Mouse (Mus musculus) embryonic facial prominence, embryonic 14.5 days (tissue): Measurements from ENCODE around the gene Btbd9. TPM values are rescaled to one million over a fixed set of nuclear protein-coding genes. Genes with fewer than 3 reads are reported as not detected.
A peak's percentile ranks its signal among the peaks of the same experiment; 100 is the strongest.

Source experiments
- ATAC-seq: fragments of 200-750 bp; cut with Nextera tagmentation; 2 replicates; pipeline ENCODE4 v1.8.0; 2017; ENCODE audit warnings: low read depth, moderate number of reproducible peaks, moderate TSS enrichment
- DNase-seq: peaks from one replicate; pipeline ENCODE4 v3.0.0-alpha.2; 2015; ENCODE audit warnings: low spot score
- H3K27ac ChIP-seq: fragments of 300-500 bp; sonication (generic); replicated peaks from 2 replicates; pipeline ENCODE4 v1.5.1; 2014; ENCODE audit warnings: low read depth, mild to moderate bottlenecking, low read length, moderate library complexity
- H3K27me3 ChIP-seq: fragments of 300-500 bp; sonication (generic); replicated peaks from 2 replicates; pipeline ENCODE4 v1.6.1; 2014; ENCODE audit warnings: low read length; ENCODE audit not compliant: control insufficient read depth, insufficient read depth
- H3K36me3 ChIP-seq: fragments of 300-500 bp; sonication (generic); 2 replicates; pipeline ENCODE4 v1.6.1; 2014; ENCODE audit warnings: low read length, mixed read lengths; ENCODE audit not compliant: control insufficient read depth, insufficient read depth
- H3K4me1 ChIP-seq: fragments of 300-500 bp; sonication (generic); 2 replicates; pipeline ENCODE4 v1.6.1; 2014; ENCODE audit warnings: antibody characterized with exemption, low read length; ENCODE audit not compliant: control insufficient read depth, insufficient read depth
- H3K4me2 ChIP-seq: fragments of 300-500 bp; sonication (generic); 2 replicates; pipeline ENCODE4 v1.6.1; 2014; ENCODE audit warnings: low read depth, mild to moderate bottlenecking, low read length, moderate library complexity, mixed read lengths
- H3K4me3 ChIP-seq: fragments of 300-500 bp; sonication (generic); 2 replicates; pipeline ENCODE4 v1.5.1; 2014; ENCODE audit warnings: low read depth, mild to moderate bottlenecking, low read length
- H3K9ac ChIP-seq: fragments of 300-500 bp; sonication (generic); 2 replicates; pipeline ENCODE4 v1.6.1; 2014; ENCODE audit warnings: low read depth, mild to moderate bottlenecking, low read length, moderate library complexity, mixed read lengths
- H3K9me3 ChIP-seq: fragments of 300-500 bp; sonication (generic); 2 replicates; pipeline ENCODE4 v1.6.1; 2016; ENCODE audit warnings: low read length; ENCODE audit not compliant: control insufficient read depth
- WGBS: fragments of 180-500 bp; shearing (Covaris S2); extraction: QIAGEN DNeasy Blood & Tissue Kit; methylation state at CpG from one replicate; pipeline ENCODE4 v1.1.7; 2014; 5-methylcytosine and 5-hydroxymethylcytosine counted together
- polyA plus RNA-seq: library from polyadenylated mRNA; unstranded; fragments of >200 nt; fragmentation: Nextera tagmentation; extraction: Ambion mirVana; gene quantifications from 2 replicates; pipeline ENCODE4 v1.2.1, GENCODE M21; 2014

Gene Btbd9
- polyA plus RNA-seq, 1 experiment from 2014 or later, result 38.0 TPM

GRCm38 (mm10) chr17:30377754-30378153 is 198.5 kb downstream of the Btbd9 start:
- Histone ChIP-seq H3K9me3 (no peaks in the 10 kb centered on the region), H3K4me1 (no peaks in the 10 kb centered on the region; the same call in 1 of the 2 replicates), H3K9ac (no peak overlapping the region), H3K36me3 (no peaks in the 10 kb centered on the region), H3K27ac (no peak overlapping the region), H3K4me3 (no peak overlapping the region), H3K4me2 (no peak overlapping the region), H3K27me3 (no peaks in the 10 kb centered on the region)
- no peak for DNase-seq
- ATAC-seq, result no peak; the same call in 1 of the 2 replicates
- WGBS, result 48% methylated on average over 1 of the region's 1 CpGs

- H3K9me3 ChIP-seq, result no peaks in the 10 kb centered on the region
- 92% methylated on average over 1 of the region's 1 CpGs for WGBS
- H3K4me1 ChIP-seq, result no peaks in the 10 kb centered on the region; the same call in 1 of the 2 replicates
- ATAC-seq (no peak), DNase-seq (peak; percentile 20)
- H3K9ac ChIP-seq, result no peak overlapping the region
- no peak overlapping the region for H3K27ac ChIP-seq
- no peaks in the 10 kb centered on the region for H3K27me3 ChIP-seq
- H3K4me3 ChIP-seq, result no peak overlapping the region
- H3K4me2 ChIP-seq, result no peak overlapping the region
- no peaks in the 10 kb centered on the region for H3K36me3 ChIP-seq
These were observed 201.2 kb downstream of the Btbd9 start for GRCm38 (mm10) chr17:30375107-30375506.

GRCm38 (mm10) chr17:30368559-30368958 is 207.7 kb downstream of the Btbd9 start:
- no peak for ATAC-seq
- H3K36me3 ChIP-seq, result no peaks in the 10 kb centered on the region
- H3K4me1 ChIP-seq, result no peaks in the 10 kb centered on the region
- H3K27me3 ChIP-seq, result no peaks in the 10 kb centered on the region
- no peaks in the 10 kb centered on the region for H3K9me3 ChIP-seq
- H3K4me2 ChIP-seq, result no peak overlapping the region
- no peak overlapping the region for H3K27ac ChIP-seq
- no peak overlapping the region for H3K4me3 ChIP-seq
- WGBS, result 61% methylated on average over 2 of the region's 2 CpGs
- peak; percentile 13 for DNase-seq
- H3K9ac ChIP-seq, result no peak overlapping the region

GRCm38 (mm10) chr17:30364701-30365100 is 211.6 kb downstream of the Btbd9 start:
- H3K4me1 ChIP-seq, result 0 out of 2 replicates have a peak, but pooled peaks cover 4% of the 10 kb centered on the region
- H3K9me3 ChIP-seq, result no peaks in the 10 kb centered on the region
- DNase-seq (no peak), ATAC-seq (no peak)
- H3K9ac ChIP-seq, result no peak overlapping the region
- H3K27ac ChIP-seq, result no peak overlapping the region
- WGBS, result 91% methylated on average over 1 of the region's 1 CpGs
- H3K36me3 ChIP-seq, result no peaks in the 10 kb centered on the region
- H3K4me3 ChIP-seq, result no peak overlapping the region
- no peak overlapping the region for H3K4me2 ChIP-seq
- no peaks in the 10 kb centered on the region for H3K27me3 ChIP-seq

- H3K9me3 ChIP-seq, result no peaks in the 10 kb centered on the region
- 0 out of 2 replicates have a peak, but pooled peaks cover 4% of the 10 kb centered on the region for H3K4me1 ChIP-seq
- no peak overlapping the region for H3K4me3 ChIP-seq
- DNase-seq (no peak), ATAC-seq (no peak)
- 79% methylated on average over 5 of the region's 5 CpGs for WGBS
- no peak overlapping the region for H3K27ac ChIP-seq
- H3K4me2 ChIP-seq, result no peak overlapping the region
- no peak overlapping the region for H3K9ac ChIP-seq
- H3K27me3 ChIP-seq, result no peaks in the 10 kb centered on the region
- no peaks in the 10 kb centered on the region for H3K36me3 ChIP-seq
These were observed 212.9 kb downstream of the Btbd9 start for GRCm38 (mm10) chr17:30363365-30363764.

GRCm38 (mm10) chr17:30360654-30361053 is 215.6 kb downstream of the Btbd9 start:
- DNase-seq (peak; percentile 23), ATAC-seq (no peak)
- H3K9ac ChIP-seq, result no peak overlapping the region
- H3K27me3 ChIP-seq, result no peaks in the 10 kb centered on the region
- H3K36me3 ChIP-seq, result no peaks in the 10 kb centered on the region
- no peaks in the 10 kb centered on the region for H3K9me3 ChIP-seq
- H3K27ac ChIP-seq, result no peak overlapping the region
- H3K4me2 ChIP-seq, result no peak overlapping the region
- 0 out of 2 replicates have a peak, but pooled peaks cover 4% of the 10 kb centered on the region for H3K4me1 ChIP-seq
- WGBS, result 24% methylated on average over 1 of the region's 1 CpGs
- H3K4me3 ChIP-seq, result no peak overlapping the region

- no peak overlapping the region for H3K4me3 ChIP-seq
- H3K4me1 ChIP-seq, result 0 out of 2 replicates have a peak, but pooled peaks cover 4% of the 10 kb centered on the region
- H3K27ac ChIP-seq, result no peak overlapping the region
- H3K9ac ChIP-seq, result no peak overlapping the region
- H3K36me3 ChIP-seq, result no peaks in the 10 kb centered on the region
- H3K4me2 ChIP-seq, result no peak overlapping the region
- no peaks in the 10 kb centered on the region for H3K27me3 ChIP-seq
- DNase-seq (no peak), ATAC-seq (no peak)
- no peaks in the 10 kb centered on the region for H3K9me3 ChIP-seq
- 74% methylated on average over 5 of the region's 5 CpGs for WGBS
These were observed 216.9 kb downstream of the Btbd9 start for GRCm38 (mm10) chr17:30359392-30359791.

GRCm38 (mm10) chr17:30355431-30355830 is 220.9 kb downstream of the Btbd9 start:
- no peaks in the 10 kb centered on the region for H3K36me3 ChIP-seq
- no peak overlapping the region for H3K4me3 ChIP-seq
- no peaks in the 10 kb centered on the region for H3K9me3 ChIP-seq
- no peak overlapping the region for H3K4me2 ChIP-seq
- H3K4me1 ChIP-seq, result no peaks in the 10 kb centered on the region
- no peak overlapping the region for H3K9ac ChIP-seq
- 86% methylated on average over 1 of the region's 1 CpGs for WGBS
- H3K27ac ChIP-seq, result no peak overlapping the region
- no peaks in the 10 kb centered on the region for H3K27me3 ChIP-seq
- ATAC-seq (no peak), DNase-seq (no peak)

GRCm38 (mm10) chr17:30354381-30354780 is 221.9 kb downstream of the Btbd9 start:
- Histone ChIP-seq H3K27me3 (no peaks in the 10 kb centered on the region), H3K27ac (no peak overlapping the region), H3K36me3 (no peaks in the 10 kb centered on the region), H3K9me3 (no peaks in the 10 kb centered on the region), H3K4me3 (no peak overlapping the region), H3K4me1 (no peaks in the 10 kb centered on the region), H3K9ac (no peak overlapping the region), H3K4me2 (no peak overlapping the region)
- ATAC-seq, result no peak
- no peak for DNase-seq
- WGBS, result 80% methylated on average over 5 of the region's 5 CpGs
